Mouse (Mus musculus) spleen, embryonic (tissue): Measurements from ENCODE around the gene Hyou1.

ENCODE experiments used
- CTCF ChIA-PET: fragments of 350-600 bp; sonication (Branson Sonifier 250); formaldehyde crosslinking; loops from one replicate; lab custom pipeline; 2022; lab: Charles Lee

Gene Hyou1

GRCm38 (mm10) chr9:44348546-44348945 lies 30.7 kb upstream of the Hyou1 start:
- CTCF ChIA-PET = interaction anchor here (0.7 to 0.8 kb wide), 2 partner anchors 28 to 361 kb away, joined by 3 read pairs; no protein-coding TSS in a partner anchor

DNA sequence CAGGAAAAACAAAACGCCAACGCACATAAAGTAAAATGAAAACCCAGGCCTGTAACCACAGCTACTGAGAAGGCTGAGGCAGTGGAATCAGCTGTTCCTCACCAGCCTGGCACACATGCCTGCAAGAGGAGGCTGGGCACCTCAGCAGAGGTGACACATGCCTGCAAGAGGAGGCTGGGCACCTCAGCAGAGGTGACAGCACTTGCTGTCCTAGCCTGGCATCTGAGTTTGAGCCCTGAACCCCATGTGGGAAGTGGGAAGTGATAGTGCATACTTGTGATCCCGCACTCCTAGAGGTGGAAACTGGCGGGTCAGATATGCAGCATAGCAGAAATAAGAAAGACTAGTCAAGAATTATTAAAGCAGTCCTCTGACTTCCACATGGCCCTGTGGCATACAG lies 27.9 kb upstream of the Hyou1 start:
- CTCF ChIA-PET = interaction anchor here (0.7 to 0.8 kb wide), 2 partner anchors 83 to 228 kb away, joined by 3 to 5 read pairs; partner anchors contain the start of gene Nlrx1

DNA sequence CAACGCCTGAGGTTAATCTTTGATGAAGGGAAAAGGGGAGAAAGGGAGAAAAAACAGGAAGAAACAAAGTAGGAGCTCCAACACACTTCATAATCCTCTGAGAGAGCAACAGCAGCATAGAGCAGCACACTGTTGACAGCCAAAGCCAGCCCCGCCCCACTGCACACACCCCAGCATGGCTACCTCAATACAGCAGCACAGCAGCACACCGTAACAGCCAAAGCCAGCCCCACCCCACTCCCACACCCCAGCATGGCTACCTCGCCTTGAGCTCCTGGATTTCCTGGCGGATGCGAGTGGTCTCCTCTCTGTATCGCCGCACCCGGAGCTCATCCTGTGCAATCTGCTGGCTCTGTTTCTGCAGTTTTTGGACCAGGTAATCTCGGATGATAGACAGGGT lies 27.0 kb upstream of the Hyou1 start:
- CTCF ChIA-PET = no interaction called here

DNA sequence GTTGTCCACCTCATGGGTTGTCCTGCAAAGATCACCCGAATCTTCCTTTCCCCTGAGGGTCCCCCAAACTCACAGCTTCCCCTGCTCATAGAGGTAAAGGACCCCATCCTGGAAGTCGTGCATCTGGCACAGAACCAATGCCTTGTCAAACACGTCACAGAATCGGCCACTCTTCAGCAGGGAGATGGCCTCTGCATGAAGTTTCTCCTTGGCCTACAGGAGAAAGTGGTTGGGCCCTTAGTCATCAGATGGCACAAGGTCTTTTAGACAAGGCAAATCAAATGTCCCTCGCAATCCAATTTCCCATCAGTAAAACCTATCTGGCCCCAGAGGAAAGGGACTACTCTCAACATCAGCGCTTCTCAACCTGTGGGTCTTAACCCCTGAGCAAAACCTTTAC lies 26.1 kb upstream of the Hyou1 start:
- CTCF ChIA-PET = interaction anchor here (0.6 kb wide), 1 partner anchor 424 kb away, joined by 7 read pairs; no protein-coding TSS in a partner anchor

DNA sequence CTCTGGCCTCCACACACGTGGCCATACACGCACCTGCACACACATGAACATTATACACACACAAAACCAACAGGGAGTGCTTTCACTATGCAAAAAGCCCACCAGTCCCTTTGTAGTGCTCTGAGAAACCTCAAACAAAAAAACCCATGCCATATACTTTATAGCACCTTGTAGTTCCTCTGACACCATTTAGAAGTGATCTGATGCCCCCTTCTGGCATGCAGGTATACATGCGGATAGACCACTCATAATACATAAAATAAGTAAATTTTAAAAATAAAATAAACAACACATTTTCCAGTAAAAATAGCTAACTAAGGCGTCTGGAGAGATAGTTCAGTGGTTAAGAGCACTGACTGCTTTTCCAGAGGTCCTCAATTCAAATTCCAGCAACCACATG lies 22.1 kb upstream of the Hyou1 start:
- CTCF ChIA-PET = no interaction called here

DNA sequence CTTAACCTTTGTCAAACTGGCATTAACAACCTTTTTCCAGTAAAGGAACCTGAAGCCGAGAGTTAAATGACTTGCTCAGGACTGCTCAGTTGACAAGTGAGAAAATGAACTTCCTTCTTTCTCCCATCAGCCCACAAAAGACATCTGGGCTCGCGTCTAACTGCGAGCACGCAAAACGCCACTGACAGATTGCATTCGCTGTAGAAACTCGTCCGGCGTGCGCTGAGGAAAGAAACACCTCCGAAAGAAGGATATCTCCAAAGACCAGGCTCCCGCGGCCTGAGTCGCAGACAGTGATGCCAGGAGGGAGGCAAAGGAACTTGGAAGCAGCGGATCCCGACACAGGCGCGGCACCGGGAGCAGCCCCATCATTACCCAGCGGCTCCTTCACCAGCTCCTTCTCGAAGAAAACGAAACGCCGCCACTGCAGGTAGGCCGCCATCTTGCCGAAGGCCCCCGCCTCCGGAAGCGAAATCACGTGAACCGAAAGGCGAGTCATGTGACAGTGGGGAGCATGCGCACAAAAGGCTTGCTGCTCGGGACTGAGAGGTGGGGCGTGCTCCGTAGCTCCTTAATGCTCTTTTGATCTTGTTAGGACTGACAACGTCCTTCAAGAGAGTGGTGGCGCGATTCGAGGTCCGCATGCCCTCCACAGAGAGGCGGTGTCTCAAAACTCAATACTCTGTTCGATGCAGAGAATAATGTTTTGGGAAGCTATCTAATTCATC lies 17.9 kb upstream of the Hyou1 start, which contains the start of gene Vps11:
TSS of gene Vps11 (minus strand) at position 481 of the 728 bp plus-strand sequence.
- CTCF ChIA-PET = interaction anchor here (0.7 to 1.6 kb wide), 3 partner anchors 19 to 294 kb away, joined by 3 to 4 read pairs (median 3); no protein-coding TSS in a partner anchor

- CTCF ChIA-PET = interaction anchor here (0.7 to 1.6 kb wide), 4 partner anchors 18 to 295 kb away, joined by 3 to 4 read pairs (median 4); no protein-coding TSS in a partner anchor
Observed at GRCm38 (mm10) chr9:44361931-44362330, 17.4 kb upstream of the Hyou1 start.

DNA sequence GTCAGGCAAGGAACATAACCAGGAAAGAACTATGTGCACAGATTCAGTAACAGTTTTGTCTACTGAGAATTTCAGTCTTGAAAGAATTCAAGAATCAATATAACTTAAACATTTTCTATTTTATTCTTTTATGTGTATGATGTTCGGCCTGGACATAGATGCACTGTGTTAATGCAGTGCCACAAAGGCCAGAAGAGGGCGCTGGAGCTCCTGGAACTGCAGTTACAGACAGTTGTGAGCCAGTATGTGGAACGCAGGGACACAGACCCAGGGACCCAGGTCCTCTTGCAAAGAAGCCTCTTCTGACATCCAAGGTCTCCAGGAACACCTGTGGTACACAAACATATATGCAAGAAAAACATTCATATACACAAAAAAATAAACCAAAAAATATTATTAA lies 14.8 kb upstream of the Hyou1 start:
- CTCF ChIA-PET = no interaction called here

DNA sequence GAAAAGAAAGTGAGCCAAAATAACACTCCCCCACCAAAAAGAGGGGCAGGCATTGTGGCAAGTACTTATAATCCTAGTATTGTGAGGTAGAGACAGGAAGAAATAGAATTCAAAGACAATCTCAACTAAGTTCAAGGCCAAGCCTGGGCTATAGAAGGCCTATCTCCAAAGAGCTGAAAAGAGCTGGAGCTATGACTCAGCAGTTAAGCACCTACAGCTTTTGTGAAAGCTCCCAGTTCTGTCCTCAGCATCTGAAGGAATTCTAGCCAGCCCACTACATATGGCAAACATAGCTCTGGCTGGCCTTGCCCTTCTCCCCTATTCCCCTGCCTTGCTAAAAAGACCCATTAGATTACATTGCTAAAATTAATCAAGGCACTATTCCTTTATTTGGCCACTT lies 5.9 kb upstream of the Hyou1 start:
- CTCF ChIA-PET = no interaction called here

GRCm38 (mm10) chr9:44376141-44376540 lies 3.1 kb upstream of the Hyou1 start:
- CTCF ChIA-PET = no interaction called here

DNA sequence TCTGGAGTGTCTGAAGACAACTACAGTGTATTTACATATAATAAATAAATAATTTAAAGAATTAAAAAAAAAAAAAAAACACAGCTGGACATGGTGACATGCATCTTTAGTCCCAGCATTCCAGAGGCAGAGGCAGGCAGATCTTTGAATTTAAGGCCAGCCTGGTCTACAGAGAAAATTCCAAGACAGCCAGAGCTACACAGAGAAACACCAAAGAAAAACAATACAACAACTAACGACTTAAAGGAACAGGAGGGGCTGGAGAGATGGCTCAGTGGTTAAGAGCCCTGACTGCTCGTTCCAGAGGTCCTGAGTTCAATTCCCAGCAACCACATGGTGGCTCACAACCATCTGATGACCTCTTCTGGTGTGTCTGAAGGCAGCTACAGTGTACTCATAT lies 2.0 kb upstream of the Hyou1 start:
- CTCF ChIA-PET = interaction anchor here (0.6 to 0.7 kb wide), 2 partner anchors 44 to 223 kb away, joined by 6 to 7 read pairs; no protein-coding TSS in a partner anchor

DNA sequence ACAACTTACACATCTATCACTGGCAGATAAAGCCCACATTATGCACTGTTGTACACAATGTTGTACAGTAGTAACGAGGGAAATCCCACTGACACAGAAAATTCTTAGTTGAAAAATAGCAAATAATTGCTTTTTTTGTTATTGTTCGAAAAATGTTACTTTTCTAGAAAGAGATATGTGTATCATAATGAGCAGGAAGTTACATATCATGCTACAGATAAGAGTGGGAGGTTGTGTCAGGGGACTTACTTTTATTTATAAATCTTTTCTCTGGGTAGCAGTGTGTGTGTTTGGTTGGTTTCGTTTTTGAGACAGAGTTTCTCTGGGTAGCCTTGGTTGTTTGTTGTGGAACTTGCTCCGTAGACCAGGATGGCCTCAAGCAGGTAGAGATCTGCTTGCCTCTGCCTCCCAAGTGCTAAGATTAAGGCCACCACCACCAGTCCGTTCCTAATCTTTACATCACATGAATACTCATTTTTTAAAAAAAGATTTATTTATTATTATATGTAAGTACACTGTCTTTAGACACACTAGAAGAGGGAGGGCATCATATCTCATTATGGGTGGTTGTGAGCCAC lies 1.0 kb upstream of the Hyou1 start:
- CTCF ChIA-PET = interaction anchor here (1.0 kb wide), 1 partner anchor 76 kb away, joined by 3 read pairs; no protein-coding TSS in a partner anchor

DNA sequence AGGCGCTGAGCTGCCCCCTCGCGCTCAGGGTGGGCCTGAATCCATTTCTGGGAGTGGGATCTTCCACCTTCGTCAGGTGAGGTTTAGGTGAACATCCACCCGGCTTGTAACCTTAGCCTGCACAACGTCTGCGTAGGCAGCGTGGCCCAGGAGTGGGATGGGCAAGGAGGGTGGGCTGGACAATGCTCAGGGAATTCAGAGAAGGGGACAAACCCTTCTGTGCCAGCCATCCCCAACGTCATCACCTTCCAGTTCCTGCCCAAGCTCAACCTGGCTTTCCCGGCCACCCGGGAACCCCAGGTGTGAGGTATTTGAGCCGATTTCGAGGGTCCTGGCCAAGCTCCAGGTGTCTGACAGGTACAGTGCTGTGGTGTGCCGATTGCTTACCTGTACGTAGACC lies 572 bp downstream of the Hyou1 start:
- CTCF ChIA-PET = interaction anchor here (1.2 kb wide), 1 partner anchor 18 kb away, joined by 4 read pairs; the partner anchor contains the start of gene Vps11

DNA sequence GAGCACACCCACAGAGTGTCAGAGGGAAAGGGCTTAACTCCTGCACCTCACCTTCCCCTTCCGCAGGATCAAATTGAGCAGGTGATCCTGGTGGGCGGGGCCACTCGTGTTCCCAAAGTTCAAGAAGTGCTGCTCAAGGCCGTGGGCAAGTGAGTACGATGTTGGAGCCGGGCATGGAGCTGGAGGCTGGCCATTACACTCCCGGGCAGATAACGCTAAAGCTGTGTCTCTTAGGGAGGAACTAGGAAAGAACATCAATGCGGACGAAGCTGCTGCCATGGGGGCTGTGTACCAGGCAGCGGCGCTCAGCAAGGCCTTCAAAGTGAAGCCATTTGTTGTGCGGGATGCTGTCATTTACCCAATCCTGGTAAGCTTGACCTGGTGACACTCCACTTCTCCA lies 5.3 kb downstream of the Hyou1 start:
- CTCF ChIA-PET = no interaction called here

DNA sequence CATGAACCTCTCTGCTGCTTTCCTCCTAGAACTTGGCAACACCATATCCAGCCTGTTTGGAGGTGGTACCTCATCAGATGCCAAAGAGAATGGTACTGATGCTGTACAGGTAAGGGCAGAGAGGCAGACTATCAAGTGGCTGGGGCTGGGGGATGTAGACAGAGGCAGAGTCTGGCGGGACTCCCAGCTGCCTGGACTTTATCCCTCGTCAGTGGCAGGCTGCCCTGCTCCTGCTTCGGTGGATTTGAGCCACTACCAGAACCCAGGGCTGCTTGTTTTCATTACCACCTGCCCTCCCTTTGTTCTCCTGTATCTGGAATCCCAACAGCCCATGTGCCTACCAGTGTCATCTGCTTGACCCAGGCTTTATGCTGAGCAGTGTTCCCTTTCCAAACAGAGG lies 7.9 kb downstream of the Hyou1 start:
- CTCF ChIA-PET = no interaction called here

DNA sequence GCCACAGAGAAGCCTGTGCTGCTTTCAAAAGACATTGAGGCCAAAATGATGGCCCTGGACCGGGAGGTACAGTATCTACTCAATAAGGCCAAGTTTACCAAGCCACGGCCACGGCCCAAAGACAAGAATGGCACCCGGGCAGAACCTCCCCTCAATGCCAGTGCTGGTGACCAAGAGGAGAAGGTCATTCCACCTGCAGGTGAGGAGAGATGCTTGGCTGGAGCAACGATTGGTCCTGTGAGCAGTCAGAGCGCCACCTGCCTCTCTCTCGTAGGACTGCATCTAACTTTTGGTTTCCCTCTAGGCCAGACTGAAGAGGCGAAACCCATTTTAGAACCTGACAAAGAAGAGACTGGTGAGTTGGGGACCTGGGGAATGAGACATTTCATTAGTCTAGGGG lies 10.0 kb downstream of the Hyou1 start:
- CTCF ChIA-PET = no interaction called here

DNA sequence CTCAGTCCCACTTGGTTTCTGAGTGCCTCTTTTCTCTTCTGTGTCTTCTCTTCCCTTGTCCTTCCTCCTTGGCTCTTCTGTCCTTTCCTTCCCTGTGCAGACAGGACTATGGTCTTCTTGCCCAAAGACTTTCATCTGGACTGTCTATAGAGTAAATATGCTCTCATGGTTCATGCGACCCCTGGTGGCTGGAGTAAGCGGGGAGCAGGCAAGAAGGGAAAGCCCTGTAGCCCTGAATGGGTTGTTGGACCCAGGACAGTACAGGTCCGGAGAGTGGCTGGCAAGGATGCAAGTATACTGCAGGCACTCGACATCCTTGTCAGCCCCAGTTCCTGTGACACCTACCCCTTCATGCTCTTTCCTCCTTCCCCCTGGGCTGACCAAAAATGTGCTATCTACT lies 12.2 kb downstream of the Hyou1 start:
- CTCF ChIA-PET = interaction anchor here (0.7 kb wide), 1 partner anchor 10 kb away, joined by 11 read pairs; no protein-coding TSS in a partner anchor

DNA sequence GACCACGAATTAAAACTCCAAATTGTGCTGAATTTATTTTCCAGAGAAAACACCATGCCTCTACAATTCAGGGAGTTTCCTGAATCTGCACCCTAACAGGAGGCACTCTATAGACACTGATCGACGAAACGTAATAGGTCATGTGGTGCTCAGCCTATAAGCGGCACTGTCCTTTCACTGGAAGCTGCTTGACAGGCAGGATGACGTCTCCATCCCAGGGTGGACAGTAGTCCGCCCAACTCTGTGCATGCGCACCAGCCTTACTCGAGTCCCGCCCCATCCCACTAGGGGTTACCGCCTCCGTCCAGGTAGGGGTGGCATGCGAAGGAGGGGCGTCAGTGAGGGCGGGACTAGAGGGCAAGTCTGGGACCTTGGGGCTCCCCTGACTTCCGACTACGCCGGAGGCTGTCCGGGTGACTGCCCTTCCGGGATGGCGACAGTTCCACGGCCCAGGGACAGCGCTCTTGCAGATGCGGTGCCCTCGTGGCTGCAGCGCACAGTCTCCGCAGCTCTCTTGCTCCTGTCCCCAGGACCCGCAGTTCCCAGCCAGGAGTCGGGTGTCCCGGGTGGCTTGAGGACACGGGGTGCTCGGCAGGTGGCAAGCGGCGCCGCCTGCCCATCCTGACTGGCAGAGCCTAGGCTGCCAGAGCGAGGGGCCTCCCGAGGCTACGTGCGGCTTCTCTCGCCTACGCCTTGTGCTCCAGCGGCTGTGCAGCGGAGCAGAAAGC lies 17.6 kb downstream of the Hyou1 start, which contains the start of gene Slc37a4:
TSS of gene Slc37a4 (plus strand) at position 169 of the 728 bp plus-strand sequence.
- CTCF ChIA-PET = no interaction called here

DNA sequence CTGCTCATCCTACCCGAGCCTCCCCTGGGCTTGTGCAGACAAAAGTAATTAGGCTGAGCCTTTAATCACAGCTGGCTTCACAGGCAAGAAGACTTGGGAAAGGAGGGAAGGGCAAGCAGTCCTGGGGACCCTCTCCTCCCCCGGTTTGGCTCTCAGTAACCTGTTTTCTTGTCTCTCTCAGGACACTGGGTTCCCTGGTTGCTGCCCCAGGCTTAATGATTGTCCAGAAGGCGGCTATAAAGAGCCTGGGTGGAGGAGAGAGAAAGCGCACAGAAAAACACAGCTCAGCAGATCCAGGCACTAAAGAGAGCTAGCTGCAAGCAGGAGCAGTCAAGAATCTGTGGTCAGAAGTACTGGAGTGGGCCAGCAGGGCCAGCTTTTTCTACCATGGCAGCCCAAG lies 18.8 kb downstream of the Hyou1 start:
- CTCF ChIA-PET = no interaction called here

DNA sequence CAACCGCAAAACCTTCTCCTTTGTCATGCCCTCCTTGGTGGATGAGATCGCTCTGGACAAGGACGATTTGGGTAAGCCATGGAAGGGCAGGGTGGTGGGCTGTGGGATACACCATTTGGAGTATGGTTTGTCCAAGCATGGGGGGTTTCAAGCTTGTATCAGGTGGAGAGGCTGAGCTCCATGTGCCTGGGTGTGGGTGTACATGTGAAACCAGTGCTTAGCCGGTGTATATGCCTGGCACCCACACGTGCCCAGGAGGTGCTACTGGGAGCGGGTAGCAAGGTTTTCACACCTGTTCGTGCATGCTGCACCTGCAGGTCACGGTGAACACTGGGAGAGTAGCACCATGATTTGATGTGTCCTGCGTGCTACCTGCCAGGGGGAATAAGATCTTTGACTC lies 19.3 kb downstream of the Hyou1 start:
- CTCF ChIA-PET = no interaction called here

GRCm38 (mm10) chr9:44399114-44399794 lies 20.0 kb downstream of the Hyou1 start:
- CTCF ChIA-PET = no interaction called here
